In genomic region chr5:24598570-24599006, GRCm38 (mm10) we compare ENCODE assay signal across 8 mouse cellular contexts. TPM values are rescaled to one million over a fixed set of nuclear protein-coding genes. Genes with fewer than 3 reads are reported as not detected.
DNase-seq lines count a peak whose midpoint lies in the region; ATAC-seq and TF ChIP-seq lines count a peak whose summit lies in the region.

No protein-coding gene starts in this region.

- peak overlapping the region; percentile 93 for H3K9ac ChIP-seq in forebrain, embryonic 16.5 days (replicated peaks; ENCODE audit: low read depth, low read length)
- peak overlapping the region; percentile 71 for H3K9ac ChIP-seq in hindbrain, embryonic 12.5 days
- H3K9ac ChIP-seq in liver, adult 2 months (ENCODE audit: low read depth, low read length): peak overlapping the region; percentile 57

- DNase-seq in layer of hippocampus, adult 2 months (ENCODE audit: low spot score in 2 of 2): peak in 1 of 2 experiments; percentile 67
- DNase-seq in layer of hippocampus, adult 9-11 months: no peak
- DNase-seq in liver, adult 2 months (ENCODE audit: extremely low read depth, low read depth, low spot score): no peak
- peak; percentile 62 for DNase-seq in urinary bladder, postnatal 14 days (ENCODE audit: low spot score)

- H3K79me2 ChIP-seq in liver, adult 2 months (ENCODE audit: control insufficient read depth, insufficient read depth, low read length): no peaks in the 10 kb centered on the region
- H3K79me2 ChIP-seq in myocyte (ENCODE audit: control insufficient read depth, insufficient read depth): peaks cover 10% of the 10 kb centered on the region

- H3K27ac ChIP-seq in layer of hippocampus, adult 2 months: peak overlapping the region; percentile 94; the same call in 1 of the 2 replicates
- H3K27ac ChIP-seq in bone marrow macrophage, adult 2 months (ENCODE audit: insufficient read depth, low read depth, low read length): no peak overlapping the region
- peak overlapping the region; percentile 95 for H3K27ac ChIP-seq in forebrain, embryonic 16.5 days (ENCODE audit: low read length)
- peak overlapping the region; percentile 58; the same call in 1 of the 2 replicates for H3K27ac ChIP-seq in hindbrain, embryonic 12.5 days
- H3K27ac ChIP-seq in liver, adult 2 months (replicated peaks; ENCODE audit: insufficient read depth, low read depth, low read length): no peak overlapping the region

- H3K27me3 ChIP-seq in forebrain, embryonic 16.5 days (replicated peaks; ENCODE audit: control insufficient read depth, insufficient read depth, low read length): no peaks in the 10 kb centered on the region
- peaks cover 10% of the 10 kb centered on the region; the same call in 1 of the 2 replicates for H3K27me3 ChIP-seq in hindbrain, embryonic 12.5 days
- no peaks in the 10 kb centered on the region for H3K27me3 ChIP-seq in liver, adult 2 months (ENCODE audit: control insufficient read depth, insufficient read depth, low read length)
- H3K27me3 ChIP-seq in myocyte (ENCODE audit: control insufficient read depth, insufficient read depth, insufficient read length): no peaks in the 10 kb centered on the region

- peak overlapping the region; percentile 55 for H3K4me3 ChIP-seq in layer of hippocampus, adult 2 months
- no peak overlapping the region for H3K4me3 ChIP-seq in bone marrow macrophage, adult 2 months (ENCODE audit: insufficient read depth, low read length)
- peak overlapping the region; percentile 67 for H3K4me3 ChIP-seq in forebrain, embryonic 16.5 days (replicated peaks; ENCODE audit: low read length)
- H3K4me3 ChIP-seq in hindbrain, embryonic 12.5 days: peak overlapping the region; percentile 48
- peak overlapping the region; percentile 32; the same call in 1 of the 2 replicates for H3K4me3 ChIP-seq in liver, adult 2 months (ENCODE audit: insufficient read depth, low read depth, low read length)
- peak overlapping the region; percentile 15 for H3K4me3 ChIP-seq in myocyte

- no peaks in the 10 kb centered on the region for H3K9me3 ChIP-seq in forebrain, embryonic 16.5 days (ENCODE audit: control insufficient read depth, low read length)
- H3K9me3 ChIP-seq in hindbrain, embryonic 12.5 days (replicated peaks): no peaks in the 10 kb centered on the region

- H3ac ChIP-seq in myocyte (ENCODE audit: control insufficient read depth, insufficient read length): peak overlapping the region; percentile 25

- under 1% methylated on average over 29 of the region's 41 CpGs for WGBS in forebrain, embryonic 16.5 days
- WGBS in hindbrain, embryonic 12.5 days: 1% methylated on average over 40 of the region's 41 CpGs
- WGBS in liver, adult 2 months: 2% methylated on average over 41 of the region's 41 CpGs

- ATAC-seq in forebrain, embryonic 16.5 days: peak; percentile 9; the same call in 1 of the 2 replicates
- ATAC-seq in hindbrain, embryonic 12.5 days (ENCODE audit: low FRiP score): 0 out of 2 replicates have a peak, but pooled peaks have one; percentile 0

- TF ChIP-seq POLR2A in bone marrow macrophage, adult 2 months (IDR thresholded peaks at IDR 0.05; ENCODE audit: borderline replicate concordance, low read depth, low read length): no peak
- no peak for TF ChIP-seq POLR2A in liver, adult 2 months (IDR thresholded peaks at IDR 0.05; ENCODE audit: extremely low read depth, insufficient read depth, low read length)
- no peak for TF ChIP-seq POLR2A in myocyte (IDR thresholded peaks at IDR 0.05; ENCODE audit: insufficient read length, low read depth)

- H3K36me3 ChIP-seq in forebrain, embryonic 16.5 days (ENCODE audit: control insufficient read depth, insufficient read depth): peaks cover 8% of the 10 kb centered on the region
- H3K36me3 ChIP-seq in hindbrain, embryonic 12.5 days: peaks cover 13% of the 10 kb centered on the region; the same call in 1 of the 2 replicates
- no peaks in the 10 kb centered on the region for H3K36me3 ChIP-seq in liver, adult 2 months (ENCODE audit: control insufficient read depth, insufficient read depth, low read length)
- no peaks in the 10 kb centered on the region for H3K36me3 ChIP-seq in myocyte (ENCODE audit: control insufficient read depth, insufficient read depth)

- TF ChIP-seq CTCF in layer of hippocampus, adult 2 months (conservative IDR thresholded peaks at IDR 0.05): peak; percentile 76
- peak; percentile 29 for TF ChIP-seq CTCF in bone marrow macrophage, adult 2 months (IDR thresholded peaks at IDR 0.05; ENCODE audit: low read depth, low read length)
- peak; percentile 49; the same call in 1 of the 2 replicates for TF ChIP-seq CTCF in liver, adult 2 months (IDR thresholded peaks at IDR 0.05; ENCODE audit: low read depth, low read length)

- peak overlapping the region; percentile 85 for H3K4me2 ChIP-seq in forebrain, embryonic 16.5 days (ENCODE audit: low read length)
- peak overlapping the region; percentile 94 for H3K4me2 ChIP-seq in hindbrain, embryonic 12.5 days (replicated peaks)
- H3K4me2 ChIP-seq in myocyte (ENCODE audit: low read depth): peak overlapping the region; percentile 95

- peaks cover 10% of the 10 kb centered on the region for H3K4me1 ChIP-seq in bone marrow macrophage, adult 2 months (ENCODE audit: control insufficient read depth, insufficient read depth, low read length)
- H3K4me1 ChIP-seq in forebrain, embryonic 16.5 days (replicated peaks; ENCODE audit: control insufficient read depth, insufficient read depth, low read length): peaks cover 76% of the 10 kb centered on the region
- H3K4me1 ChIP-seq in hindbrain, embryonic 12.5 days: peaks cover 76% of the 10 kb centered on the region
- peaks cover 13% of the 10 kb centered on the region for H3K4me1 ChIP-seq in liver, adult 2 months (ENCODE audit: control insufficient read depth, insufficient read depth, low read length)

TF ChIP-seq in myocyte, 11 proteins besides CTCF, POLR2A, EP300 and RAD21:
- TF ChIP-seq CEBPB (IDR thresholded peaks at IDR 0.05; ENCODE audit: insufficient read depth, poor library complexity, severe bottlenecking) (no peak), MYOD1 (IDR thresholded peaks at IDR 0.05; ENCODE audit: control insufficient read depth in 1 of 3, insufficient read length in 2 of 3, low read depth in 2 of 3) (peak in 1 of 3 experiments; percentile 16)
TF ChIP-seq in myocyte: peak in this region for 1.

RNA-seq across cellular contexts. Expression of gene Chpf2, which starts 12.0 kb away (rescaled TPM):
- total RNA-seq in layer of hippocampus, adult 2 months (2021): 10 to 100 TPM; 63.6 to 66.7 TPM
- polyA plus RNA-seq in bone marrow macrophage, adult 2 months (2012; ENCODE audit: insufficient read depth, insufficient read length, missing spikeins): 29.9 and 31.5 TPM in 2 replicates
- 20.5 and 20.8 TPM in 2 replicates for polyA plus RNA-seq in forebrain, embryonic 16.5 days (2015; fragmentation: Nextera tagmentation; extraction: Ambion mirVana)
- 22.3 and 23.1 TPM in 2 replicates for polyA plus RNA-seq in hindbrain, embryonic 12.5 days (2016; fragmentation: Nextera tagmentation; extraction: Ambion mirVana)
- total RNA-seq in liver, adult 2 months (2014; rRNA removed): 9.5 and 14.2 TPM in 2 replicates
- 21.1 and 22.4 TPM in 2 replicates for polyA plus RNA-seq in liver, adult 2 months (2012; rRNA removed)
- polyA plus RNA-seq in myocyte (2012; fragmentation: generic; extraction: Trizol): 39.5 TPM

RNA-seq across cellular contexts. Expression of gene Abcf2, which starts 21.3 kb away (rescaled TPM):
- total RNA-seq in layer of hippocampus, adult 2 months (2021): 10 to 100 TPM; 75.9 to 81.4 TPM
- polyA plus RNA-seq in bone marrow macrophage, adult 2 months (2012; ENCODE audit: insufficient read depth, insufficient read length, missing spikeins): 32.7 and 34.5 TPM in 2 replicates
- 107 and 109 TPM in 2 replicates for polyA plus RNA-seq in forebrain, embryonic 16.5 days (2015; fragmentation: Nextera tagmentation; extraction: Ambion mirVana)
- 108 and 110 TPM in 2 replicates for polyA plus RNA-seq in hindbrain, embryonic 12.5 days (2016; fragmentation: Nextera tagmentation; extraction: Ambion mirVana)
- total RNA-seq in liver, adult 2 months (2014; rRNA removed): 25.0 and 25.9 TPM in 2 replicates
- polyA plus RNA-seq in liver, adult 2 months (2012; rRNA removed): 27.1 and 31.9 TPM in 2 replicates
- polyA plus RNA-seq in myocyte (2012; fragmentation: generic; extraction: Trizol): 137 TPM

RNA-seq across cellular contexts. Expression of gene Smarcd3, which starts 25.6 kb away (rescaled TPM):
- total RNA-seq in layer of hippocampus, adult 2 months (2021): 10 to 100 TPM; 88.7 to 90.9 TPM
- not detected in 2 replicates for polyA plus RNA-seq in bone marrow macrophage, adult 2 months (2012; ENCODE audit: insufficient read depth, insufficient read length, missing spikeins)
- polyA plus RNA-seq in forebrain, embryonic 16.5 days (2015; fragmentation: Nextera tagmentation; extraction: Ambion mirVana): 156 and 181 TPM in 2 replicates
- polyA plus RNA-seq in hindbrain, embryonic 12.5 days (2016; fragmentation: Nextera tagmentation; extraction: Ambion mirVana): 78.4 and 83.2 TPM in 2 replicates
- total RNA-seq in liver, adult 2 months (2014; rRNA removed): 0.55 and 1.3 TPM in 2 replicates
- 1.3 TPM in 2 replicates for polyA plus RNA-seq in liver, adult 2 months (2012; rRNA removed)
- polyA plus RNA-seq in myocyte (2012; fragmentation: generic; extraction: Trizol): 128 TPM

RNA-seq across cellular contexts. Expression of gene 4931409K22Rik, which starts 42.0 kb away (rescaled TPM):
- total RNA-seq in layer of hippocampus, adult 2 months (2021): not detected
- polyA plus RNA-seq in bone marrow macrophage, adult 2 months (2012; ENCODE audit: insufficient read depth, insufficient read length, missing spikeins): not detected in 2 replicates
- polyA plus RNA-seq in forebrain, embryonic 16.5 days (2015; fragmentation: Nextera tagmentation; extraction: Ambion mirVana): 0.26 and 0.35 TPM in 2 replicates
- polyA plus RNA-seq in hindbrain, embryonic 12.5 days (2016; fragmentation: Nextera tagmentation; extraction: Ambion mirVana): not detected in 2 replicates
- total RNA-seq in liver, adult 2 months (2014; rRNA removed): not detected in 2 replicates
- not detected in 2 replicates for polyA plus RNA-seq in liver, adult 2 months (2012; rRNA removed)
- not detected for polyA plus RNA-seq in myocyte (2012; fragmentation: generic; extraction: Trizol)

RNA-seq across cellular contexts. Expression of gene Asb10, which starts 57.8 kb away (rescaled TPM):
- under 1 TPM in 1 of 2 experiments, not detected in 1; 0.31 TPM for total RNA-seq in layer of hippocampus, adult 2 months (2021)
- 0.64 and 1.4 TPM in 2 replicates for polyA plus RNA-seq in bone marrow macrophage, adult 2 months (2012; ENCODE audit: insufficient read depth, insufficient read length, missing spikeins)
- polyA plus RNA-seq in forebrain, embryonic 16.5 days (2015; fragmentation: Nextera tagmentation; extraction: Ambion mirVana): 0.09 and 0.11 TPM in 2 replicates
- polyA plus RNA-seq in hindbrain, embryonic 12.5 days (2016; fragmentation: Nextera tagmentation; extraction: Ambion mirVana): 0.32 and 0.42 TPM in 2 replicates
- 0.13 TPM in 1 of 2 replicates, not detected in the other for total RNA-seq in liver, adult 2 months (2014; rRNA removed)
- polyA plus RNA-seq in liver, adult 2 months (2012; rRNA removed): 0.06 and 0.10 TPM in 2 replicates
- 0.77 TPM for polyA plus RNA-seq in myocyte (2012; fragmentation: generic; extraction: Trizol)

Comparison
In these comparisons a context has a peak if more than half of its experiments do, and no peak if none do; other contexts are left out.
1. H3K27ac ChIP-seq: peak in layer of hippocampus, adult 2 months (single experiment), forebrain, embryonic 16.5 days (single experiment) and hindbrain, embryonic 12.5 days (single experiment); none in bone marrow macrophage, adult 2 months (single experiment) and liver, adult 2 months (single experiment).
2. RNA of gene Smarcd3, which starts 25.6 kb away (polyA plus RNA-seq): 156 to 181 TPM in forebrain, embryonic 16.5 days, 128 TPM in myocyte (single experiment) and 78.4 to 83.2 TPM in hindbrain, embryonic 12.5 days; 1.3 TPM in liver, adult 2 months and not detected in bone marrow macrophage, adult 2 months; every median in the first group is over 10 times any median in the second.
3. Peak in every context shown above with its lines, with median percentiles within 50 percentile points of each other: CTCF ChIP-seq, H3K4me2 ChIP-seq and H3K9ac ChIP-seq.